Mouse (Mus musculus) embryo, embryonic 9.5 days (tissue): Measurements from ENCODE around the gene Ccr8.
"Not testable (repeated sequence)": the region's sequence is repeated elsewhere in the genome, so short reads cannot be mapped to it uniquely, and the experiment has no call there.

Source experiments
- DNase-seq: peaks from one replicate; pipeline ENCODE4 v3.0.0-alpha.2; 2017; ENCODE audit errors: extremely low spot score

Ccr8 gene

GRCm38 (mm10) chr9:120089125-120089524 lies 2.8 kb upstream of the Ccr8 start:
- no peak for DNase-seq

GRCm38 (mm10) chr9:120091086-120091485 lies 828 bp upstream of the Ccr8 start:
- no peak for DNase-seq

GRCm38 (mm10) chr9:120093701-120094100 lies 1.8 kb downstream of the Ccr8 start:
- DNase-seq, result no peak

DNA sequence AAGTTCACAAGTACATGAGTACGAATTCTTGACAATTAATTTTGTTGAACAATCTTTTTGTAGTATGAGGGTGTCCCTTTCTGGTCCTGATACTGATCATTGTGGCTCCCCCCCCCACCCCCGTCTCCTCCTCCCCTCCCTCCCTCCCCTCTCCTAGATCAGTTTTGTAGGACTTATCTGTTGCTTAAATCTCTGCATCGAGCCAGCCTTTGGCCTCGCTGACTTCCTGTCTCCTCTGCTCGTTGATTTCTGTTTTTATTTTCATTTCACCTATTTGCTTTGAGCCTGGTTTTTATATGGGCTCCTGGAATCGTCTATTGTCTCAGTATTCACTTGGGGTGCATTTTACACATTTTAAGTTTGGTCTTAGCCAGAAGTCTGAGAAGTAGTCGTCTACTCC lies 4.0 kb downstream of the Ccr8 start:
- no peak for DNase-seq

DNA sequence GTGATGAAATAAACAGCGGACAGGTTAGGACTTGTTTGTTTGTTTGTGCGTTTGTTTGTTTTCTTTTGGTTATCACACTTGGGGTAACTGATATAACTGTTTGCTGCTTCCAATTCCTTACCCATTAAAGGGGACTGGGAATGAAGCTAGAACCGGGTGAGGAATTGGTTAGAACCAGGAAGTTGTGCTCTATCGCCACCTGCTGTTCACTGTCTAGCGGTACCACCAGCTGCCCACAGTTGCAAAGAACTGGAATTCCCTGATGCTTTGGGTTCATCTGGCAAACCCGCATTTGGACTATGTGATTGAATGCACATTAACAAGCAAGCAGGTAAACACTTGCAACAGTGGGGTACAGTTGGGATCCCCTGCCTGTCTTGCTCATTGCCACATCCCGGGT lies 6.8 kb downstream of the Ccr8 start:
- peak; percentile 61 for DNase-seq

DNA sequence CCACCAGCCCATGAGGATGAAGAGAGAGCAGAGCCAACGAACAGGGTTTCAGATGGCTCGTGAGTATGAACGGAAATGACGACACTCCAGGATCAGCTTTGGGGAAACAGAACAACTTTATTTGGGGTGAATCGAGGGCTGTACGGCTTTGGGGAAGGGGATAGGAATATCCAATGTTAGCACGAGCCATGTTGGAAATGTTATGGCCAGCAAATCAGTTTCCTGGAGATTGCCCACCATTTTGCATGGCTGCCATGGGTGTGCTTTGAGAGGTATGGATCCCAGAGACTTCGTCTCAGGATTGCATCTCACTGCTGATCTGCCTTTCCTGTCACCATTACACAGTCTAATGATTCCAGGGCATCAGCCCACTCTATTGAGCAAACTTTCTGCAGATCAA lies 7.4 kb downstream of the Ccr8 start:
- no peak for DNase-seq

- no peak for DNase-seq
These were observed 9.3 kb downstream of the Ccr8 start for GRCm38 (mm10) chr9:120101165-120101564.

GRCm38 (mm10) chr9:120108953-120109352 lies 17.0 kb downstream of the Ccr8 start:
- not testable (repeated sequence) for DNase-seq

DNA sequence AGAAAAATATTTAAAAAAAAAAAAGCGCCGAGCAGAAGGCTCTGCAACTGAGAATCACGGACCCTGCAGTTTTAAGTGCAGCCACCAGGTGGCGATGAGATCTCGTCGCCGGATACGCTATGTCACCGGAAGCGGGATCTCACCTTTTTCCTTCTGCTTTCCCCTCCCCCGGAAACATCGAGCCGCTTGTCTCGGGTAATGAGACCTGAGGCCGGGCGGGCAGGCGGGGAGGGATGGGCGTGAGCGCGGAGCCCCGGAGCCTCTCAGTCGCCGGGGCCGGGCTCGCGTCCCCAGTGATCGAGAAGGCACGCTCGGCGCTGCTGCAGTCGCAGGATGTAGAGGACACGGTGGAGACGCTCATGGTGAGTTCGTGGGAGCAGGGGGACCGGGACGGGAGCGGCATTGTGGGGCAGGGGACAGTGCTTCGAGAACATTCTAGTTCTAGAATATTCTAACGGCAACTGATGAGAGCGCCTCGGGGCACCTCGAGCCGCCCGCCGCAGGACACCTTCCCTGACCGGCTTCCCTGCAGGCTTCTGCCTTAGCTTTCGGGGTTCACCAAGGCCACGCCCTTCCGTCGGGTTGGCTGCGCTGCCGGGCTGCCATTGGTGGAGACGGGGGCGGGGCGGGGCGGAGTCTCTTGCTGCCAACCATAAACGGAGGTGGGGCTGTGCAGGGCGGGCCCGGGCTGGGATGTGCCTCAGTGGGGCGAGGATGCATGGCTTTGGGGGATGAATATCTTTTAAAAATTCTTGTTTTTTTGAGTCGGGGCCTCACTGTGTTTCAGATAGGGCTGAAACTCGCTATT lies 18.5 kb downstream of the Ccr8 start, which contains the start of gene Slc25a38:
Gene Slc25a38 (plus strand): TSS at position 164 of the 808 bp plus-strand sequence.
- peak; percentile 93 for DNase-seq

GRCm38 (mm10) chr9:120111156-120111945 lies 19.4 kb downstream of the Ccr8 start:
- DNase-seq, result no peak

DNA sequence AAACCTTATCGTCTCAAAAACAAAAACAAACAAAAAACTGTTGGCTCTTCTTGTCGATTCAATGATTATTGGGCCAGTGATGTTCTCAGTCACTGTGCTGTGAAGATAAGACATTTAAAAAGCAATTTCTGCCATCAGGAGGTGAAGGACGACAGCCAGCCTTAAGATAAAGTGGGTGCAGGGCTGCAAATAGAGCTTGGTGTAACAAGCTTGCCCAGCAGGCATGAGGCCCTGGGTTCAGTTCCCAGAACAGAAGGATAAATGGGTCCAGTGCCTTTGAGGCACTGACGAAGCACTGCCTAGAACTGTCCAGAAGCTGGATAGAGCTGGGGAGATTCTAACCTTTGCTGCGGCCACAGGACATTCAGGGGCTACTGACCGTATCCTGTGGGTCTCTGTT lies 20.6 kb downstream of the Ccr8 start:
- no peak for DNase-seq

DNA sequence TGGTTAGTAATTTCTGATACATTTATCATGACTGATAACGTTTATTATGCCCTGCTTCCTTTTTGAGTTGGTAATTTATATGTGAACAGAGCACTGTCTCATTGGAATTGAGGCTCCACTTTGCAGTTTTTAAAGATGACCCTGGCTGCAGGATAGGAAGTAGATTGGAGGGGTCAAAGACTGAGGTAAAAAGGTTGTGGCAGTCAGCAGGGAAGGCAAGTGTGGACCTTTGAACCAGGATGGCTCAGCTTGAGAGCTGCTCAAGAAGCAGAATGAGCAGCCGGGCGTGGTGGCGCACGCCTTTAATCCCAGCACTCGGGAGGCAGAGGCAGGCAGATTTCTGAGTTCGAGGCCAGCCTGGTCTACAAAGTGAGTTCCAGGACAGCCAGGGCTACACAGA lies 21.5 kb downstream of the Ccr8 start:
- no peak for DNase-seq

GRCm38 (mm10) chr9:120114051-120114788 lies 22.3 kb downstream of the Ccr8 start:
- no peak for DNase-seq

GRCm38 (mm10) chr9:120114789-120115151 lies 22.9 kb downstream of the Ccr8 start:
- no peak for DNase-seq

- no peak for DNase-seq
These were observed 23.7 kb downstream of the Ccr8 start for GRCm38 (mm10) chr9:120115580-120115979.

DNA sequence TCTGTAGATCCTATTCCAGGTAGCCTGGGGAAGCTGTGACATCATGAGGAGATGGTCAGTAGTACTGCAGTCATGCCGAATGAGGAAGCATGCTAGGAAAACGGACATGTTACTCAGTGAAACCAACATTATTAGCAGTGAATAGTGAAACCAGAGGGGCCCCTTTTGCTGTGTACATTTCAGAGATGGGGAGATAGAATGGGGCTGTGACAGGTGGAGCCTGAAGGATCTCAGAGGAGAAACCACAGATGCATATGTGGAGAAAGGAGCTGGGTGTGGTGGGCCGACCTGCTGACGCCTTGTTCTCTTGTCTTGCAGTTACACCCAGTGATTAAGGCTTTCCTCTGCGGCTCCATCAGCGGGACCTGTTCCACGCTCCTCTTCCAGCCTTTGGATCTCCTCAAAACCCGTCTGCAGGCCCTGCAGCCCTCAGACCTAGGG lies 24.3 kb downstream of the Ccr8 start:
- no peak for DNase-seq

- no peak for DNase-seq
These were observed 26.3 kb downstream of the Ccr8 start for GRCm38 (mm10) chr9:120118212-120118611.

DNA sequence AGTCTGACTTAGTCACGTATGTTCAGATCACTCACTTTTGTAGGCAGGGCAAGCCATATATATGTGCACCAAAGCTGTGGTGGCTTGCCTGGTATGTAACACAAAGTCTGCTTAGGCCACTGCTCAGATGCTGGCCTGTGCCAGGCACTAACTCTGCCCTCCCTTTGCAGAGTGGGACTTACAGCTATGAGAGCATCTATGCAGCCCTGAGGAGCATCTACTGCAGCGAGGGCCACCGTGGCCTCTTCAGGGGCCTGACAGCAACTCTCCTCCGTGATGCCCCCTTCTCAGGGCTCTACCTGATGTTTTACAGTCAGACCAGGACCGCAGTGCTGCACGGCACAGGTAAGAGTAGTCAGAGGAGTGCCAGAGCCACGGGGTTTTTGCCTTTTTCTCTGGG lies 28.6 kb downstream of the Ccr8 start:
- no peak for DNase-seq

DNA sequence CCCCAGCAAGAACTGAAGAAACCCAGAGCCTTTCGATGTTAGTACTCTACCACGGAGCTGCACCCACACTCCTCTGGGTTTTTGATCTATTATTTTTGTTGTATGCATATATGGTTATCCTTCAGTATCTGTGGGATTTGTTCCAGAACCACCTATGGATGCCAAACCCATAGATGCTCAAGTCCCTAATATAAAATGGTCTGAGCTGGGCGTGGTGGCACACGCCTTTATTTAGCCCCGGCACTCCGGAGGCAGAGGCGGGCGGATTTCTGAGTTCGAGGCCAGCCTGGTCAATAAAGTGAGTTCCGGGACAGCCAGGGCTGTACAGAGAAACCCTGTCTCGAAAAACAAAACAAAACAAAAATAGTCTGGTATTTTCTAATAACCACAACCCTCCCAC lies 35.0 kb downstream of the Ccr8 start:
- DNase-seq, result no peak

GRCm38 (mm10) chr9:120127538-120128251 lies 35.8 kb downstream of the Ccr8 start, which contains the start of gene Rpsa:
TSS of gene Rpsa (plus strand) at chr9:120127689.
- DNase-seq, result peak; percentile 96

DNA sequence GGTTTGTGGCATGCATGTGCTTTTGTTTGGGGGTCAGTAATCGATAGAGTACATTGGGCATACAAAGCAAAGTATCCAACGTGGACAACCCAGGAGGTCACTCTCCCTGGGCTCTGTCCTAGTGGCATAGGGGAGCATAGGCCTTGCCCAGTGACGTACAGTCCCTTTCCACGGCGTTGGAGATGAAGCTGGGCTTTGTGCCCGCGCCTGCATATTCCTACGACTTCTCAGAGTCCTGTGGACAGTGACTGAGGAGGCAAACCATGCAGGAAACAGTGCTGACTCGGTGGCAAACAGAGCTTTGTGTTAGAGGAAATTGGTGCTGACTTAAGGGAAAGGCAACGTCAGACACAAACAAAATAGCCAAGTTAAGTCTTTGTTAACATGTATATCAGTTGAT lies 37.4 kb downstream of the Ccr8 start:
- DNase-seq, result no peak
